Mouse (Mus musculus): Measurements from ENCODE around the gene Sgca.
"Not testable (repeated sequence)": the region's sequence is repeated elsewhere in the genome, so short reads cannot be mapped to it uniquely, and the experiment has no call there.

Sgca gene

GRCm38 (mm10) chr11:94985822-94986221 is 9.7 kb upstream of the Sgca start:
- no peak for DNase-seq

- DNase-seq: no peak
Observed at GRCm38 (mm10) chr11:94985140-94985539, 9.0 kb upstream of the Sgca start.

- DNase-seq: no peak
Observed at GRCm38 (mm10) chr11:94979462-94980179, 3.5 kb upstream of the Sgca start.

GRCm38 (mm10) chr11:94978947-94979346 is 2.8 kb upstream of the Sgca start:
- DNase-seq: peak; percentile 97

GRCm38 (mm10) chr11:94978178-94978915 is 2.2 kb upstream of the Sgca start:
- no peak for DNase-seq

- no peak for DNase-seq
Observed at GRCm38 (mm10) chr11:94974951-94975350, 1.2 kb downstream of the Sgca start.

- DNase-seq: no peak
Observed at GRCm38 (mm10) chr11:94973313-94973712, 2.8 kb downstream of the Sgca start.

- no peak for DNase-seq
Observed at GRCm38 (mm10) chr11:94972887-94973286, 3.2 kb downstream of the Sgca start.

- no peak for DNase-seq
Observed at GRCm38 (mm10) chr11:94971895-94972615, 4.1 kb downstream of the Sgca start.

- peak; percentile 80 for DNase-seq
Observed at GRCm38 (mm10) chr11:94970210-94970943, 5.8 kb downstream of the Sgca start.

GRCm38 (mm10) chr11:94969709-94970108 is 6.4 kb downstream of the Sgca start:
- not testable (repeated sequence) for DNase-seq

- DNase-seq: no peak
Observed at GRCm38 (mm10) chr11:94968187-94968586, 7.9 kb downstream of the Sgca start.

- no peak for DNase-seq
Observed at GRCm38 (mm10) chr11:94967419-94967818, 8.7 kb downstream of the Sgca start, which contains the start of gene Hils1. Gene Hils1 (plus strand): TSS chr11:94967593.

- DNase-seq: no peak
Observed at GRCm38 (mm10) chr11:94962534-94963101, 13.5 kb downstream of the Sgca start.

- DNase-seq: peak; percentile 38
Observed at GRCm38 (mm10) chr11:94958065-94958858, 17.9 kb downstream of the Sgca start.

GRCm38 (mm10) chr11:94957693-94958064 is 18.4 kb downstream of the Sgca start:
- no peak for DNase-seq

GRCm38 (mm10) chr11:94955103-94955502 is 21.0 kb downstream of the Sgca start:
- DNase-seq: peak; percentile 38

- DNase-seq: peak; percentile 39
Observed at GRCm38 (mm10) chr11:94952169-94952568, 24.0 kb downstream of the Sgca start.

GRCm38 (mm10) chr11:94945236-94945635 is 30.9 kb downstream of the Sgca start:
- DNase-seq: no peak

GRCm38 (mm10) chr11:94944295-94944694 is 31.8 kb downstream of the Sgca start:
- DNase-seq: peak; percentile 12

- DNase-seq: no peak
Observed at GRCm38 (mm10) chr11:94943054-94943453, 33.1 kb downstream of the Sgca start.

Data from embryo, embryonic 11 days (tissue).